Mouse (Mus musculus) lung, embryonic 15.5 days (tissue): ENCODE results near the gene Krr1. TPM values are rescaled to one million over a fixed set of nuclear protein-coding genes. Genes with fewer than 3 reads are reported as not detected.

Source experiments
- ATAC-seq: fragments of 200-750 bp; cut with Nextera tagmentation; 2 replicates; pipeline ENCODE4 v1.8.0; 2017; ENCODE audit warnings: moderate number of reproducible peaks, borderline replicate concordance; ENCODE audit not compliant: low FRiP score, low TSS enrichment; ENCODE audit errors: extremely low read depth
- H3K27ac ChIP-seq: fragments of 300-500 bp; sonication (generic); 2 replicates; pipeline ENCODE4 v1.5.1; 2015; ENCODE audit warnings: moderate library complexity, mild to moderate bottlenecking, inconsistent platforms
- H3K27me3 ChIP-seq: fragments of 300-500 bp; sonication (generic); 2 replicates; pipeline ENCODE4 v1.6.1; 2015; ENCODE audit warnings: inconsistent platforms
- H3K36me3 ChIP-seq: fragments of 300-500 bp; sonication (generic); 2 replicates; pipeline ENCODE4 v1.6.1; 2015; ENCODE audit warnings: inconsistent platforms
- H3K4me1 ChIP-seq: fragments of 300-500 bp; sonication (generic); 2 replicates; pipeline ENCODE4 v1.6.1; 2015; ENCODE audit warnings: inconsistent platforms
- H3K4me2 ChIP-seq: fragments of 300-500 bp; sonication (generic); 2 replicates; pipeline ENCODE4 v1.6.1; 2015; ENCODE audit warnings: inconsistent platforms, mild to moderate bottlenecking, moderate library complexity
- H3K4me3 ChIP-seq: fragments of 300-500 bp; sonication (generic); 2 replicates; pipeline ENCODE4 v1.5.1; 2015; ENCODE audit warnings: mild to moderate bottlenecking, inconsistent platforms
- H3K9ac ChIP-seq: fragments of 300-500 bp; sonication (generic); 2 replicates; pipeline ENCODE4 v1.6.1; 2015; ENCODE audit warnings: inconsistent platforms
- H3K9me3 ChIP-seq: fragments of 300-500 bp; sonication (generic); 2 replicates; pipeline ENCODE4 v1.6.1; 2016; ENCODE audit warnings: inconsistent platforms
- WGBS: fragments of 180-500 bp; shearing (Covaris S2); methylation state at CpG from one replicate; pipeline ENCODE4 v1.1.7; 2015; 5-methylcytosine and 5-hydroxymethylcytosine counted together
- polyA plus RNA-seq: library from polyadenylated mRNA; unstranded; fragments of >200 nt; fragmentation: Nextera tagmentation; extraction: Ambion mirVana; gene quantifications from 2 replicates; pipeline ENCODE4 v1.2.1, GENCODE M21; 2015

The Krr1 gene
- 49.1 and 50.0 TPM in 2 replicates for polyA plus RNA-seq

DNA sequence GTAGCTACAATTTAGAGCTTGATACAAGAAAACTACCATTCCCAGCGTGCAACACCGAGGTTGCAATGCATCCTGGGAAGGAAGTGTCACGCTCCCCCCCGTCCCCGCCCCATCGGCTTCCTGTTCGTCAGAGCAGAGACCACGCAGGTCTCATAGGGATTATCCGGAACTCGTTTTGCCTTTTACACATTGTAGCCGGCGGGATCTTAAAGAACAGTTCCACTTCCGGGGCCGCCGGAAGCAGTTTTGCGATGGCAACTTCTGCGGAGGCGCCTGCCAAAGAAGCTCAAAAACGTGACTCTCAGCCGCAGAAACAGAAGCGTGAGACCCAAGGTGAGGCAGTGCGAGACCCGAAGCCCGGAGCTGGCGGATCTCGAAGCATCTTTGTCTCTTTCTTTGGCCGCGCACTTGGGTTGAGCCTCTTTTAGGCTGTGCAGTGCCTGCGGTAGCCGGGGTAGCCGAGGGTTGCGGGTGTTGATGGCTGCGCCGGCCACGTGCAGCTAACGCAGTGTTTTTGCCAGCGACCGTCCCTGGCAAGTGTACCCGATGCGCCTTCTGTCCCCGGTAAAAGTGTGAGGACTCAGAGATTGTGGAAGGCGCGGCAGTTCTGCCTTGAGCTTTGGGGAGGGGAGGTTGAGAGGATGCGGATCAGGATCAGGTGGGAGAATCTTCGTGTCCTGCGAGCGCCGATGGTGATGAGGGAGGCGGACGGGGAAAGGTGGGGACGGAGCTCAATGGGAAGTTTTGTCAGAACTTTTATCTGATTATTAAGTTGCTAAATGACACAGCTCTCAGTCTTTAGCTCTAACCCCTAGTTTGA is at the start of gene Krr1:
Gene Krr1, plus strand, starts transcription at position 123 of the 820 bp plus-strand sequence.
- Histone ChIP-seq H3K27ac (peak within 1 kb of the TSS; percentile 42; the same call in 1 of the 2 replicates), H3K4me3 (peak within 1 kb of the TSS; percentile 78), H3K4me1 (peaks cover 13% of the 10 kb centered on the region), H3K9ac (peak within 1 kb of the TSS; percentile 85), H3K9me3 (no peaks in the 10 kb centered on the region), H3K36me3 (peaks cover 12% of the 10 kb centered on the region; the same call in 1 of the 2 replicates), H3K27me3 (no peaks in the 10 kb centered on the region), H3K4me2 (peak within 1 kb of the TSS; percentile 65)
- ATAC-seq = peak; percentile 97
- WGBS = under 1% methylated on average over 51 of the region's 51 CpGs

DNA sequence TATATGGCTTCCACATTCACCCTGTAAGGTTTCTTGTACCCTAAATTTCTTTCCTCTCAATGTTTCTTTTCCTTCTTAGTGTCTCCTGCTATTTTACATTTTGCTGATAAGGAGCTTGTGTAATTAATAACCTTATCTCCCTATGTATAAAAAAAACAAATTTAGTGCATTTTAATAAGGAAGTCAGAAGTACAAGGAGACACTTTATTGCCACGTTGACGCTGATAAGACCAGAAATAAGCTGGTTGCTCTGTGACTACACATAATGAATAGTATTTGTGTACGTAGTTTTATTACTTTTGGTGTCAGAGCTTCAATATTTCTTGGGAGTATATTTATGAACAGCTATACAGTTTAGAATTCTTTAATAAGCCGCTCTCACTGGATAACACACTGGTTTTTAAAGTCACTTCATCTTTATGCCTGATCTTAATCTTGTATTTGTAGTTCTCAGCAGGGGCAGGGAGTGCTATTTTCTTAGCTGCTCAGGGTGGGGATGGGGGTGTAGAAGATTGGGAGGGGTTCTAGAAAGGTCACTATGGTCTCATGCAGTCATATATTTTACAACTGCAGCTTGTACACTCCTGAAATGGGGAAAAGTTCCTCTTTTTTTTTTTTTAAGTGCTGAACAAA is 48.8 kb upstream of the Krr1 start:
- Histone ChIP-seq H3K4me3 (no peak overlapping the region), H3K4me1 (peaks cover 13% of the 10 kb centered on the region), H3K27me3 (no peaks in the 10 kb centered on the region; the same call in 1 of the 2 replicates), H3K36me3 (no peaks in the 10 kb centered on the region), H3K4me2 (no peak overlapping the region), H3K27ac (no peak overlapping the region), H3K9ac (no peak overlapping the region), H3K9me3 (no peaks in the 10 kb centered on the region)
- 53% methylated on average over 4 of the region's 4 CpGs for WGBS
- ATAC-seq = no peak

DNA sequence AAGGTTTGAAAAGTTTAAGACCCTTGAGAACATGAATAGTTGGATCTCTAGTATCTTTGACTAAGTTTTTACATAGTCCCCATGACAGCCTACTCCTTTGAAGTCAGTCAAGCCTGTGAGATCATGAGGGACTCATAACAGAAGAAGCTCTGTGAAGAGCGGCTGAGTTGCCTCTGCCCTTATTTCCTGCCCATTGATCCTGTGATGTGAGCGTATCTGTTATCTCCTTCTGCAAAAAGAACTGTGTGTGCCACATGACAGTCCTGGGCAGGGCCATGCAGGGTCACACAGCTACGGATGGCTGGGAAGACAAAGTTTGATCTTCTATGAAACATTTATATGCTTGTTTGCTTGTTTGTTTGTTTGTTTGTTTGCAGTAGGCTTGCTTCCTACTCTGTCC is 48.3 kb upstream of the Krr1 start:
- no peak for ATAC-seq
- no peaks in the 10 kb centered on the region for H3K9me3 ChIP-seq
- H3K27me3 ChIP-seq = no peaks in the 10 kb centered on the region; the same call in 1 of the 2 replicates
- H3K4me3 ChIP-seq = no peak overlapping the region
- no peak overlapping the region for H3K4me2 ChIP-seq
- H3K27ac ChIP-seq = no peak overlapping the region
- peaks cover 13% of the 10 kb centered on the region for H3K4me1 ChIP-seq
- WGBS = 73% methylated on average over 3 of the region's 3 CpGs
- no peaks in the 10 kb centered on the region for H3K36me3 ChIP-seq
- no peak overlapping the region for H3K9ac ChIP-seq

DNA sequence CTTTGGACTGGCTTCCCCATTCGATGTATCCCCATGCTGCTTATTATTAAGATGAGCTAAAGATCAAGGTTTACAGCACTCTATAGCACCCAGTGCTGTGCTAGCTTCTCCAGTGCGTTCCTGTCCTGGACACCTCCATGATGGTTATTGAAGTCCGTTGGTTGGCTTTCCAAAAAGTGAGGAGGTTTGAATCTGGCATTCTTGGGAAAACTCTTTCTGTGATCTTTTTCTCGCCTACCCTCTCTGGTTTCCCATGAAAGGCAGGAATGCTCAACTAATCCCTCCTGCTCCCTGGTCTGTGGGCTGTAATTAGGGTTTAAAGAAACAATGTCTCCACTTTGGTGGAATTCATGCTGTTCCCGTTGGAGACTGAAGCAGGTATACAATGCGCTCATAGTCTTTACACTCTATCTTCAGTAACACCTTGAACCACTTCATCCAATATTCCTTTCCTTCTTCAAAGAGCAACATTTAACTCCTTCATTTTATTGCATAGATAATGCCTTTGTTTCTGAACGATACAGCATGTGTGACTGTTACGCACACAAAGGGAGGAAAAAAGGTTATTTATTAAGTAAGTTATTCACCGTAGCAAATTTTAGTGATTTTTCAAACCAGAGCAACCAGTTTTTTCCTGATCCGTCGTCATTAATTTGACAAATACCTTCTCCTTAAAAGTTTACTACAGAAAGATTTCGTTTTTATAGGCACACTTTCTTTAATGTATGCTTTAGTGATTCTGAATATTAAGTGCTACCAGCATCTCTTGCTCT is 47.6 kb upstream of the Krr1 start:
- Histone ChIP-seq H3K36me3 (no peaks in the 10 kb centered on the region), H3K4me3 (no peak overlapping the region), H3K4me2 (peak overlapping the region; percentile 29; the same call in 1 of the 2 replicates), H3K27me3 (no peaks in the 10 kb centered on the region; the same call in 1 of the 2 replicates), H3K27ac (peak overlapping the region; percentile 61), H3K9me3 (no peaks in the 10 kb centered on the region), H3K4me1 (peaks cover 13% of the 10 kb centered on the region), H3K9ac (no peak overlapping the region)
- WGBS = 50% methylated on average over 12 of the region's 12 CpGs
- no peak for ATAC-seq

DNA sequence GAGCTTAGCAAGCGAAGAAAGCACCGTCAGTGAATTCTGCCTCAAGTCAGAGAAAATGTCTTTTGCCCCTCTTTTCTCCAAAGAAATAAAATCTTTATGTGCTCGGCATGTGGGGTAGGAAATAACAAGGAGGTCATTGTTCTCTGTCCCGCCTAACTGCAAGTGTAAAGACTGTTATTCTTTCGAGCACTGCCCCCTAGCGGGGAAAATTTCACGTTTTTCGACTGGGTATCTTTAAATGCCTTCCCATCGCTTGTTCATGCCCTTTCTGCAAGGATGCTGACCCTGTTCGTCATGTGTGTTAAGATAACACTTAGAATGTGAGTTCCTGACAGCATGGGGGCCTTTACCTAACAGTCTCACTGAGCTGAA is 47.0 kb upstream of the Krr1 start:
- WGBS = 3% methylated on average over 10 of the region's 10 CpGs
- no peaks in the 10 kb centered on the region; the same call in 1 of the 2 replicates for H3K27me3 ChIP-seq
- peak overlapping the region; percentile 61 for H3K27ac ChIP-seq
- H3K9me3 ChIP-seq = no peaks in the 10 kb centered on the region
- peak overlapping the region; percentile 29; the same call in 1 of the 2 replicates for H3K4me2 ChIP-seq
- H3K9ac ChIP-seq = no peak overlapping the region
- no peaks in the 10 kb centered on the region for H3K36me3 ChIP-seq
- peak; percentile 65; the same call in 1 of the 2 replicates for ATAC-seq
- H3K4me3 ChIP-seq = no peak overlapping the region
- peaks cover 13% of the 10 kb centered on the region for H3K4me1 ChIP-seq

DNA sequence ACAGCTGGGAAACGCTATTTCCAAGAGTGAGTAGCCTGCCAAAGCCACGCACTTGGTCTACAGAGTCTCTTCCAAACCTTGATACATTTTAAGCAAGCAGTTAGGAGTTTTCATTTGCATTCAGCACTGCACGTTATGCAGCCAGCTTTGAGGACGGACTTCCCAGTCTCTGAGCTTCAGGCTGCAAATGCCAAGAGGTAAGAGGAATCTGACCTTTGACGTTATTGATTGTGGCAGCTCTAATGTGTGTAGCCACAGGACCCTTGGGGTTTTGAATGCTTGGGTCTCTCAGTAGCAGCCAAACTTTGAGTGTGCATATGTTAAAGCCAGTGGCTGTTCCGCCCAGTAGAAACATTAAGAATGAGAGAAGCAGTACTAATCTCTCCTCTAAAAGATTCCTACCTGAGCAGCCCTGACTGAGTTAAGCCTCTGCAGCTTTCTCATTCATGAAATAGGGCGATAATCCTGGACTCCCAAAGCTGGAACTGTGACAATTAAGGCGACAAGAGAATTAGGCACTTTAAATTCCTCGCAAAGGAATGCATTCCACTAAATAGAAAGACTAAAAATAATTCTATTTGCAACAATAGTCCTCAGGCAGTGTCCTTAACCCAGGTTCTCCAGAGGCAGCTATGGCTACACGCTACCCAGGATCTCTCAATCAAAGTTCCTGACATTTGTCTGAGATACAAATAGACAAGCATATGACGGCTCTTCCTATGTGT is 39.7 kb upstream of the Krr1 start:
- Histone ChIP-seq H3K27ac (no peak overlapping the region), H3K4me2 (no peak overlapping the region), H3K36me3 (no peaks in the 10 kb centered on the region), H3K9ac (no peak overlapping the region), H3K4me3 (no peak overlapping the region), H3K27me3 (no peaks in the 10 kb centered on the region), H3K9me3 (no peaks in the 10 kb centered on the region), H3K4me1 (peaks cover 26% of the 10 kb centered on the region)
- 53% methylated on average over 11 of the region's 11 CpGs for WGBS
- ATAC-seq = no peak

DNA sequence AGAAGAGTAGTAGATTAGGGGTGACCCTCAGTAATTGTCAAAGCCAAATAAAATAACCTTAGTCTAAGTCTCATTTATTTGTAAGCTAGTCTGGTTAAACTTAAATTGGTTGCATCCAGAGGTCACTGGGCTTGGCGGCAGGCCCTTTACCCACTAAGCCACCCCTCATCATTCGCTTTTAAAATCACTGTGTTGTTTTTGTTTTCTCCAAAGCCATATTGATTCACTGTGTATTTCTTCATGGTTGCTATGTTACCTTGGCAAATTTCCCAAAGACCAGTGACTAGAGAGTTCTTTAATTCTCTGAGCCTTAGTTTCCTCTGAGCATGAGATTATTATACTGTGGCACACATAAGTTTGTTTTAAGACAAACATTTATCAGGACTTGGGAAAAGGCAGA is 37.3 kb upstream of the Krr1 start:
- 62% methylated on average over 2 of the region's 2 CpGs for WGBS
- peaks cover 26% of the 10 kb centered on the region for H3K4me1 ChIP-seq
- peak overlapping the region; percentile 87; the same call in 1 of the 2 replicates for H3K27ac ChIP-seq

DNA sequence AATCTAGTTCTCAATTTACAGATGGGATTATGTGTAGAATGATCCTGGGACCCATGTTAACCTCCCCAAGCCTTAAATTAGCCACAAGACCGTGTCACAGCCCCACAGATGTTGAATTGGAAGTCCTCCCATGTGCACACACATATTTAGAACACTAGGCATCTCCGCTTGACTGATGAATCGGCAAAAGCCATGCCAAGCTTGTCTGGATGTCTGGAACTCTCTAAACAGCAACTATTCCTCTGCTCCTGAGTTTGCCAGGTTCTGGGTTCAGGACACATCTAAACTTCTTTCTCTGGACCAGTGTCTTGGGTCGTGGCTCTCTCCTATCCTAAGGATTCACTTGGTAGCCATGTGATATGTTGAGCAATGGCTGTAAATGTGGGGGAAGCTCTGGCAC is 36.4 kb upstream of the Krr1 start:
- H3K4me3 ChIP-seq = no peak overlapping the region
- no peaks in the 10 kb centered on the region for H3K36me3 ChIP-seq
- H3K27ac ChIP-seq = peak overlapping the region; percentile 87
- peaks cover 26% of the 10 kb centered on the region for H3K4me1 ChIP-seq
- WGBS = 62% methylated on average over 4 of the region's 4 CpGs
- H3K9ac ChIP-seq = no peak overlapping the region
- no peaks in the 10 kb centered on the region for H3K27me3 ChIP-seq
- H3K4me2 ChIP-seq = no peak overlapping the region
- no peaks in the 10 kb centered on the region for H3K9me3 ChIP-seq
- 0 out of 2 replicates have a peak, but pooled peaks have one; percentile 7 for ATAC-seq

More for the DNA sequence above, 37.3 kb upstream of the Krr1 start:
- H3K4me2 ChIP-seq = no peak overlapping the region
- ATAC-seq = no peak
- no peak overlapping the region for H3K4me3 ChIP-seq
- no peaks in the 10 kb centered on the region for H3K9me3 ChIP-seq
- no peak overlapping the region for H3K9ac ChIP-seq
- no peaks in the 10 kb centered on the region for H3K27me3 ChIP-seq
- no peaks in the 10 kb centered on the region for H3K36me3 ChIP-seq

DNA sequence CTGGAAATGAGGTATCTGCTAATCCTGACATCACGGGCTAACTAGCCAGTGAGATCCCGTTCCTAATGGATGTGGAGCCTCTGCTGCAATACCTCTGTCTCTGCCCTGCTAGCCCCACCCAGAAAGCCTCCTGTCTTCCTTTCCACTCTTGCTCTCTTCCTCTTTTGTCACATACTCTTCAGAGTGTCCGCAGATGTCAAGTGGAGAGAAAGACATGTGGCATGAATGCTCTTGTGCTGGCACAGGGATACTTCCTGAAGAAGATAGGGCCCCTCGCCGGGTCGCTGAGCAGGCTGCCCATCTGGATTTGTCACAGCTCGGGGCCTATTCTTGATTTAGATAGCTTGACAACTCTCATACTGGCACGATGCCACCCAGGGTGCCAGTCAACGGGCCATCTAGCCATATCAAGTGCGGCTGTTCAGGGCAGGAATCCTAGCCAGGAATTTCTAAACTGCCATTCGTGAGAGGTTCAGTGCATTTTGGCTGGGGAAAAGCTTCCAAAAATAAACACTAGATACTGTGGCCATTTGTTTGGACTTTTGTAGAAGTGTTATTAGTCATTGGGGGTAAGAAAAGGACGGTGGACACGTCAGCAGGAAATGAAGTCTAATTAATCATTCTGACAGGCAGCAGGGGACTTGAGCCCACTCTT is 35.8 kb upstream of the Krr1 start:
- WGBS = 16% methylated on average over 13 of the region's 13 CpGs
- H3K4me2 ChIP-seq = peak overlapping the region; percentile 37
- H3K9me3 ChIP-seq = no peaks in the 10 kb centered on the region
- H3K4me3 ChIP-seq = no peak overlapping the region
- peak; percentile 90 for ATAC-seq
- H3K9ac ChIP-seq = no peak overlapping the region
- no peaks in the 10 kb centered on the region for H3K27me3 ChIP-seq
- no peaks in the 10 kb centered on the region for H3K36me3 ChIP-seq
- peak overlapping the region; percentile 87 for H3K27ac ChIP-seq
- peaks cover 26% of the 10 kb centered on the region for H3K4me1 ChIP-seq

DNA sequence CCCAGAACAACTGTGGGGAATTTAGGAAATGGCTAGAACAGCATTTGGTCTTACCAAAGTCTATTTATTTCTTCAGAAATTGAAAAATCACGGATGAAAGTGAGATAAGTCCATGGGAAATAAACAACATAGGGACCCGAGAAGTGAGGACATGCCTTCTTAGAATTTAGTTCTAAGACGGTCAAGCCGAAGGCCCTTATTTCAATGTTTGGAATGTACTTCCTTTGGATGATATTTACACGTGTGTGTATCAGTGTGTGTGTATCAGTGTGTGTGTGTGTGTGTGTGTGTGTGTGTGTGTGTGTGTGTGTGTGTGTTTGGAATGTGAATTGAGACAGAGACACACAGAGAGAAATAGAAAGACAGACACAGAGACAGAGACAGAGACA is 35.3 kb upstream of the Krr1 start:
- no peak for ATAC-seq
- Histone ChIP-seq H3K27ac (peak overlapping the region; percentile 87), H3K9ac (no peak overlapping the region), H3K4me2 (peak overlapping the region; percentile 37; the same call in 1 of the 2 replicates), H3K4me3 (no peak overlapping the region), H3K36me3 (no peaks in the 10 kb centered on the region), H3K4me1 (peaks cover 26% of the 10 kb centered on the region), H3K9me3 (no peaks in the 10 kb centered on the region), H3K27me3 (no peaks in the 10 kb centered on the region)
- WGBS = 18% methylated on average over 5 of the region's 5 CpGs

DNA sequence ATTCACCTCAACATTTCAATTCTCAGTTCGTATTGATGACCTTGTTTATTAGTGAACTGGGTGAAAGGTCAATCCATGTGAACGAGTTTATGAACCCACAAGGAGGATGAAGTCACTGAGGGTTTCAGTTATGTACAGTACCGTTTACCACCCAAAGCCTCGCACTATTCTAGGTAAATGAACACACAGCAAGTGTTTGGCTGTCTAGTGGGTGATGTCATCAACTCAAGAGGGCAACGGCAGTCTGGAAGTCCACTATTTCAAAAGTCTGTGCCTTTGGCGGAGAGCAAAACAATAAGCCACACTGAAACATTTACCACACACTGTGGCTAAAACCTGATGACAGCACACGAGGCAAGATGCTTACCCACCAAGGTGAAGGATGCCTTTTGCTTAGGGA is 29.4 kb upstream of the Krr1 start:
- no peaks in the 10 kb centered on the region for H3K36me3 ChIP-seq
- H3K27me3 ChIP-seq = no peaks in the 10 kb centered on the region
- no peaks in the 10 kb centered on the region for H3K9me3 ChIP-seq
- no peak overlapping the region for H3K27ac ChIP-seq
- H3K4me1 ChIP-seq = no peaks in the 10 kb centered on the region
- WGBS = 69% methylated on average over 7 of the region's 7 CpGs
- H3K4me2 ChIP-seq = no peak overlapping the region
- no peak overlapping the region for H3K4me3 ChIP-seq
- ATAC-seq = no peak
- no peak overlapping the region for H3K9ac ChIP-seq
